Comparison of ENCODE assay signal across 23 mouse cellular contexts in the genomic region with DNA sequence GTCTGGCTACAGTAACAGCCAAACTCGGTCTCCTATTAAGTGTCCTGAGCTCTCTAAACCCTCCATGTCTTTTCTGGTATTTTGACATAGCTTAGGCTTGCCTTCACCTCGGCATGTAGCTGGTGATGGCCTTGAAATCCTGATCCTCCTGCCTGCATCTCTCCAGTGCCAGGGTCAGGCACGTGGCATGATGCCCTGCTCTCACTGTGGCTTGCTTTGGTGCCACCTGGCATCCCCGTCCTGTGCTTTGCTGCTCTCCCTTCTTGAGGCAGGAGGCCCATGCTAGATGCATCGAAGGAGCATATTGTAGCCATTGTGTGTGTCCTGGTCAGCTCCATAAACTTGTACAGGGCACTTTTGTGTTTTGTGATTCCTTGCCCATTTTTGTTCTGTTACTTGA. TPM values are rescaled to one million over a fixed set of nuclear protein-coding genes. Genes with fewer than 3 reads are reported as not detected.
DNase-seq lines count a peak whose midpoint lies in the region; ATAC-seq and TF ChIP-seq lines count a peak whose summit lies in the region.
"Had no signal": no experiment of that assay in that cellular context is flagged by ENCODE, and none has a peak within 500 bp of the region (broad histone marks: within the 10 kb centered on the region; RNA-seq: fewer than 3 reads in every experiment).

No protein-coding gene starts in this region.

- H3K4me3 ChIP-seq in kidney, postnatal 0 days (replicated peaks; ENCODE audit: low read depth, low read length), result no peak overlapping the region
- no peak overlapping the region for H3K4me3 ChIP-seq in layer of hippocampus, adult 2 months
- H3K4me3 ChIP-seq: erythroblast, embryonic 14.5 days; forebrain, embryonic 15.5 days; heart, embryonic 13.5 days; lung, embryonic 15.5 days had no signal

- H3K9ac ChIP-seq in kidney, postnatal 0 days (ENCODE audit: low read depth, low read length), result 0 out of 2 replicates have a peak overlapping the region, but pooled peaks have one; percentile 5
- H3K9ac ChIP-seq: forebrain, embryonic 15.5 days; heart, embryonic 13.5 days; lung, embryonic 15.5 days had no signal

- peaks cover 11% of the 10 kb centered on the region for H3K4me1 ChIP-seq in kidney, postnatal 0 days (replicated peaks; ENCODE audit: insufficient read depth, low read length)
- H3K4me1 ChIP-seq: lung, embryonic 15.5 days had no signal

- DNase-seq in cerebellum, postnatal 4 days (ENCODE audit: low spot score in 2 of 2), result no peak
- peak; percentile 21 for DNase-seq in kidney, postnatal 0 days (ENCODE audit: low spot score)
- DNase-seq in kidney, postnatal 10 days, result no peak
- DNase-seq in cerebellum, adult 11-12 months, result peak; percentile 83
- peak; percentile 79 to 82 for DNase-seq in cerebellum, postnatal 36 days
- no peak for DNase-seq in layer of hippocampus, adult 2 months (ENCODE audit: low spot score in 2 of 2)
- DNase-seq: layer of hippocampus, postnatal 36 days; right cerebral cortex, adult 18-20 months; thymus, postnatal 4 days had no signal

- H3K27ac ChIP-seq in kidney, postnatal 0 days, result peak overlapping the region; percentile 36; the same call in 1 of the 2 replicates
- no peak overlapping the region for H3K27ac ChIP-seq in layer of hippocampus, adult 2 months
- H3K27ac ChIP-seq: heart, embryonic 13.5 days; lung, embryonic 15.5 days had no signal

- no peaks in the 10 kb centered on the region for H3K27me3 ChIP-seq in kidney, postnatal 0 days (ENCODE audit: insufficient read depth, low read length)
- H3K27me3 ChIP-seq: forebrain, embryonic 15.5 days; lung, embryonic 15.5 days had no signal

- no peak overlapping the region for H3K4me2 ChIP-seq in kidney, postnatal 0 days (ENCODE audit: low read length)
- H3K4me2 ChIP-seq: forebrain, embryonic 15.5 days; heart, embryonic 13.5 days; liver, embryonic 11.5 days; lung, embryonic 15.5 days had no signal

- ATAC-seq in cerebellum, adult (ENCODE audit: insufficient number of reproducible peaks, low FRiP score, low TSS enrichment), result peak; percentile 80; the same call in 1 of the 2 replicates
- ATAC-seq in kidney, postnatal 0 days (replicated peaks; ENCODE audit: low FRiP score, low read depth), result 0 out of 2 replicates have a peak, but pooled peaks have one; percentile 11
- no peak for ATAC-seq in granulocyte monocyte progenitor cell, adult 5-6 weeks (replicated peaks; ENCODE audit: poor library complexity, severe bottlenecking)
- ATAC-seq: forebrain, embryonic 15.5 days; intestine, postnatal 0 days had no signal

- no peaks in the 10 kb centered on the region for H3K9me3 ChIP-seq in kidney, postnatal 0 days (replicated peaks; ENCODE audit: low read length)
- H3K9me3 ChIP-seq: forebrain, embryonic 15.5 days; heart, embryonic 13.5 days; lung, embryonic 15.5 days had no signal

- WGBS in kidney, postnatal 0 days, result 47% methylated on average over 5 of the region's 5 CpGs

- H3K36me3 ChIP-seq in kidney, postnatal 0 days (ENCODE audit: insufficient read depth, low read length), result peaks cover 17% of the 10 kb centered on the region

- no peak for TF ChIP-seq CTCF in kidney, postnatal 0 days (IDR thresholded peaks at IDR 0.05; ENCODE audit: low read depth)
- TF ChIP-seq CTCF in layer of hippocampus, adult 2 months (conservative IDR thresholded peaks at IDR 0.05), result no peak

RNA-seq across cellular contexts. Expression of gene Irgq, which starts 7.1 kb away (rescaled TPM):
- 5.4 and 6.0 TPM in 2 replicates for polyA plus RNA-seq in kidney, postnatal 0 days (2015; fragmentation: Nextera tagmentation; extraction: Ambion mirVana)
- total RNA-seq in granulocyte monocyte progenitor cell, adult 5-6 weeks (2014; fragmentation: Nextera tagmentation), result 5.1 and 5.9 TPM in 2 replicates
- 3.3 and 4.2 TPM in 2 replicates for total RNA-seq in granulocyte monocyte progenitor cell, adult 5-6 weeks (2017)
- 10 to 100 TPM; 61.9 to 63.0 TPM for total RNA-seq in layer of hippocampus, adult 2 months (2021)

RNA-seq across cellular contexts. Expression of gene Pinlyp, which starts 8.3 kb away (rescaled TPM):
- 0.50 and 0.55 TPM in 2 replicates for polyA plus RNA-seq in kidney, postnatal 0 days (2015; fragmentation: Nextera tagmentation; extraction: Ambion mirVana)
- total RNA-seq in granulocyte monocyte progenitor cell, adult 5-6 weeks (2014; fragmentation: Nextera tagmentation), result not detected in 2 replicates
- total RNA-seq in granulocyte monocyte progenitor cell, adult 5-6 weeks (2017), result not detected in 2 replicates
- not detected for total RNA-seq in layer of hippocampus, adult 2 months (2021)
- total RNA-seq: gastrocnemius, postnatal 36 days; hematopoietic stem cell, adult 5-6 weeks; layer of hippocampus, postnatal 36 days; left cerebral cortex, postnatal 36 days; monocyte, adult 5-6 weeks had no signal
- polyA plus RNA-seq: erythroblast, embryonic 14.5 days; forebrain, embryonic 15.5 days; heart, embryonic 13.5 days; intestine, postnatal 0 days; large intestine, adult 2 months; liver, embryonic 11.5 days had no signal

RNA-seq across cellular contexts. Expression of gene Xrcc1, which starts 8.5 kb away (rescaled TPM):
- 58.4 and 63.6 TPM in 2 replicates for polyA plus RNA-seq in kidney, postnatal 0 days (2015; fragmentation: Nextera tagmentation; extraction: Ambion mirVana)
- total RNA-seq in granulocyte monocyte progenitor cell, adult 5-6 weeks (2014; fragmentation: Nextera tagmentation), result 72.6 and 80.6 TPM in 2 replicates
- total RNA-seq in granulocyte monocyte progenitor cell, adult 5-6 weeks (2017), result 38.6 and 40.9 TPM in 2 replicates
- total RNA-seq in layer of hippocampus, adult 2 months (2021), result 10 to 100 TPM; 38.9 to 40.9 TPM

RNA-seq across cellular contexts. Expression of gene AC161166.1, which starts 25.3 kb away (rescaled TPM):
- 0.06 and 0.12 TPM in 2 replicates for polyA plus RNA-seq in kidney, postnatal 0 days (2015; fragmentation: Nextera tagmentation; extraction: Ambion mirVana)
- total RNA-seq in granulocyte monocyte progenitor cell, adult 5-6 weeks (2014; fragmentation: Nextera tagmentation), result not detected in 2 replicates
- total RNA-seq in granulocyte monocyte progenitor cell, adult 5-6 weeks (2017), result not detected in 2 replicates
- not detected for total RNA-seq in layer of hippocampus, adult 2 months (2021)
- total RNA-seq: gastrocnemius, postnatal 36 days; hematopoietic stem cell, adult 5-6 weeks; layer of hippocampus, postnatal 36 days; left cerebral cortex, postnatal 36 days; monocyte, adult 5-6 weeks had no signal
- polyA plus RNA-seq: erythroblast, embryonic 14.5 days; large intestine, adult 2 months; liver, embryonic 11.5 days; spleen, adult 2 months had no signal

RNA-seq across cellular contexts. Expression of gene Zfp428, which starts 30.8 kb away (rescaled TPM):
- 40.2 and 41.4 TPM in 2 replicates for polyA plus RNA-seq in kidney, postnatal 0 days (2015; fragmentation: Nextera tagmentation; extraction: Ambion mirVana)
- 1.5 and 4.0 TPM in 2 replicates for total RNA-seq in granulocyte monocyte progenitor cell, adult 5-6 weeks (2014; fragmentation: Nextera tagmentation)
- 2.2 and 2.7 TPM in 2 replicates for total RNA-seq in granulocyte monocyte progenitor cell, adult 5-6 weeks (2017)
- total RNA-seq in layer of hippocampus, adult 2 months (2021), result 10 to 100 TPM; 32.6 to 41.6 TPM

Comparison
In these comparisons a context has a peak if more than half of its experiments do, and no peak if none do; other contexts are left out.
1. DNase-seq: peak in kidney, postnatal 0 days (single experiment), cerebellum, adult 11-12 months (single experiment) and cerebellum, postnatal 36 days (2 of 2); none in cerebellum, postnatal 4 days (0 of 2), kidney, postnatal 10 days (single experiment) and layer of hippocampus, adult 2 months (0 of 2).
2. RNA of gene Irgq, which starts 7.1 kb away (total RNA-seq): 61.9 to 63.0 TPM in layer of hippocampus, adult 2 months; 3.3 to 5.9 TPM in granulocyte monocyte progenitor cell, adult 5-6 weeks; every median in the first group is over 4 times any median in the second.